Mouse (Mus musculus) midbrain, embryonic 16.5 days (tissue): ENCODE measurements around the gene Wapl. TPM values are rescaled to one million over a fixed set of nuclear protein-coding genes. Genes with fewer than 3 reads are reported as not detected.

ENCODE experiments used
- ATAC-seq: fragments of 200-750 bp; cut with Nextera tagmentation; 2 replicates; pipeline ENCODE4 v1.8.0; 2017; ENCODE audit warnings: moderate TSS enrichment
- H3K27ac ChIP-seq: fragments of 300-500 bp; sonication (generic); 2 replicates; pipeline ENCODE4 v1.5.1; 2014; ENCODE audit warnings: mild to moderate bottlenecking, low read length, mixed read lengths
- H3K27me3 ChIP-seq: fragments of 300-500 bp; sonication (generic); 2 replicates; pipeline ENCODE4 v1.6.1; 2014; ENCODE audit warnings: low read depth, low read length, mixed read lengths; ENCODE audit not compliant: control insufficient read depth, insufficient read depth
- H3K36me3 ChIP-seq: fragments of 300-500 bp; sonication (generic); 2 replicates; pipeline ENCODE4 v1.6.1; 2014; ENCODE audit warnings: mild to moderate bottlenecking, low read length, moderate library complexity, mixed read lengths; ENCODE audit not compliant: control insufficient read depth, insufficient read depth
- H3K4me1 ChIP-seq: fragments of 300-500 bp; sonication (generic); 2 replicates; pipeline ENCODE4 v1.6.1; 2014; ENCODE audit warnings: mild to moderate bottlenecking, low read length, mixed read lengths; ENCODE audit not compliant: control insufficient read depth, insufficient read depth
- H3K4me2 ChIP-seq: fragments of 300-500 bp; sonication (generic); 2 replicates; pipeline ENCODE4 v1.6.1; 2014; ENCODE audit warnings: mild to moderate bottlenecking, low read length, mixed read lengths
- H3K4me3 ChIP-seq: fragments of 300-500 bp; sonication (generic); 2 replicates; pipeline ENCODE4 v1.5.1; 2014; ENCODE audit warnings: low read depth, mild to moderate bottlenecking, low read length, moderate library complexity, mixed read lengths
- H3K9ac ChIP-seq: fragments of 300-500 bp; sonication (generic); 2 replicates; pipeline ENCODE4 v1.6.1; 2014; ENCODE audit warnings: low read depth, low read length, mixed read lengths
- H3K9me3 ChIP-seq: fragments of 300-500 bp; sonication (generic); replicated peaks from 2 replicates; pipeline ENCODE4 v1.6.1; 2014; ENCODE audit warnings: mild to moderate bottlenecking, low read length, mixed read lengths; ENCODE audit not compliant: control insufficient read depth, poor library complexity, severe bottlenecking
- WGBS: fragments of 180-500 bp; shearing (Covaris S2); extraction: QIAGEN DNeasy Blood & Tissue Kit; methylation state at CpG from one replicate; pipeline ENCODE4 v1.1.7; 2014; 5-methylcytosine and 5-hydroxymethylcytosine counted together
- polyA plus RNA-seq: library from polyadenylated mRNA; unstranded; fragments of >200 nt; fragmentation: Nextera tagmentation; extraction: Ambion mirVana; gene quantifications from 2 replicates; pipeline ENCODE4 v1.2.1, GENCODE M21; 2015

The Wapl gene
- polyA plus RNA-seq, 1 experiment from 2014 or later, result 10.8 TPM

DNA sequence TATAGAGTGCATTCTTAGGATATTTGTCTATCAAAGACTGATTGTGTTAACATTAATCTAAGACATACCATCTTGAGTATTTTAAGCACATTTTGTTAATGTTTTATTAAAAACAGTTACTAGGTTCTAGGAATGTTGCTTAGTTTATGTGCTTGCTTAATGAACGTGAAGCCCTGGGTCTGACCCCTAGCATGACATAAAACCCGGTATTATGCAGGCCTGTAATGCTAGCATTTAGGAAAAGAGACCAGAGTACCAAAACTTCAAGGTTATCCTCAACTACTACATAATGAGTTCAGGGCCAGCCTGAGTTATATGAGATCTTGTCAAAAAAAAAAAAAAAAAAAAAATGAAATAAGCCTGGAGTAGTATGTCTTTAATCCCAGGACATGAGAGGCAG is 54.0 kb downstream of the Wapl start:
- Histone ChIP-seq H3K9me3 (no peaks in the 10 kb centered on the region), H3K36me3 (no peaks in the 10 kb centered on the region; the same call in 1 of the 2 replicates), H3K27ac (no peak overlapping the region), H3K4me3 (no peak overlapping the region), H3K4me2 (no peak overlapping the region), H3K9ac (no peak overlapping the region), H3K4me1 (no peaks in the 10 kb centered on the region), H3K27me3 (no peaks in the 10 kb centered on the region)
- no peak for ATAC-seq
- WGBS, result 94% methylated on average over 2 of the region's 2 CpGs

DNA sequence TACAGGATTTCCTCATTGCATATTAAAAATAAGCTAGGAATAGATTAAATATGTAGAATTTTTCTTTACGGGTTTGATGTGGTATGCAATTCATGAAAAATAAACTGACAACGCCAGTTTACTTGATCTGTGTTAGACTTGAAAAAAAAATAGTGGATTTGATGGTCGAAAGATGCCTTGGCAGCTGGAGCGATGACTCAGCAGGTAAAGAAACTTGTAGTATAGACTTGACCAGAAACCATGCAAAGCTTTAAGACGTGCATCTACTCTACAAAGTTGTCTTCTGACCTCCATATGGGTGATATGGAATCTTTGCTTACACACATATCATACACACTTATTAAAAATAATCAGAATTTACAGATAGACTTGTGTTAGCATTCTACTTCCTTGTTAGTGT is 61.7 kb downstream of the Wapl start:
- Histone ChIP-seq H3K9ac (no peak overlapping the region), H3K4me3 (no peak overlapping the region), H3K27me3 (no peaks in the 10 kb centered on the region), H3K36me3 (peaks cover 10% of the 10 kb centered on the region), H3K27ac (no peak overlapping the region), H3K9me3 (no peaks in the 10 kb centered on the region), H3K4me2 (no peak overlapping the region), H3K4me1 (no peaks in the 10 kb centered on the region)
- ATAC-seq, result no peak
- WGBS, result 93% methylated on average over 5 of the region's 5 CpGs

DNA sequence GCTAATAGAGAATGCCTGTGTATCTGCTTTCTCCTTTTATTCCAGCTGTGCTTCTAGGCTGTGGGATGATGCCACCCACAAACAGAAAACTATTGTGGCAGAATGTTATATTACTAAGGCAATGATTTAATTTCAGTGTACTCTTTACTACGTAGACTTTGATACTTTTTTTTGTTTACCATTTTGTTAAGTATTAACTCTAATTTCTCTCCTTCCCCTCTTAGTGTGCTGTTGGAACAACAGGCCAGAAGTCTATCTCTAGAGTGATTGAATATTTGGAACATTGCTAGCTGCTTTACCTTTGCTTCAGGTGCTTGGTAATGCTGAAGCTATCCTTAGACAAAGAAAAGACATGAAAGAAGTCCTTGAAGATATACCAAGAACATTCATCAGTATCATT is 71.7 kb downstream of the Wapl start:
- Histone ChIP-seq H3K27me3 (no peaks in the 10 kb centered on the region), H3K9ac (no peak overlapping the region), H3K4me3 (no peak overlapping the region), H3K4me1 (no peaks in the 10 kb centered on the region), H3K27ac (no peak overlapping the region), H3K4me2 (no peak overlapping the region), H3K36me3 (peaks cover 10% of the 10 kb centered on the region), H3K9me3 (no peaks in the 10 kb centered on the region)
- ATAC-seq, result no peak
- 97% methylated on average over 1 of the region's 1 CpGs for WGBS

DNA sequence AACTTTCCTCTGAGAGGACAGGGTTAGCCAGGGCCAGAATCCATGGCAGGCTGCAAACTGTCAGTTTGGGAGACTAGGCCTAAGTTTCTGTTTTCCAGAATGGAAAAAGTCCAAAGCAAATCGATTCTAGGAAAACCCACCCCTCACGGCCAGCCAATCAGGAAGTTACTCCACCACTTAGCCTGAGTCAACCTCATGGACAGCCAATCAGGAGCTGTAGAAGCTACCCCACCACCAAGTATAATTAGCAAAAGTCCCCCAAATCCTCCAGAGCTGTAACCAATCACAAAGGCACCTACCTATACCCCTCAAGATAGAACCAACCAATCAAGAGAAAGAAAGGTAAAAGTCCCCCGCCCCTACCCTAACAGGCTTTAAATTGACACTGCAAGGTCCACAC is 82.0 kb downstream of the Wapl start:
- Histone ChIP-seq H3K36me3 (no peaks in the 10 kb centered on the region), H3K4me3 (no peak overlapping the region), H3K9ac (no peak overlapping the region), H3K27me3 (no peaks in the 10 kb centered on the region), H3K9me3 (no peaks in the 10 kb centered on the region), H3K4me2 (no peak overlapping the region), H3K4me1 (no peaks in the 10 kb centered on the region), H3K27ac (no peak overlapping the region)
- ATAC-seq, result no peak
- WGBS, result 94% methylated on average over 3 of the region's 3 CpGs

DNA sequence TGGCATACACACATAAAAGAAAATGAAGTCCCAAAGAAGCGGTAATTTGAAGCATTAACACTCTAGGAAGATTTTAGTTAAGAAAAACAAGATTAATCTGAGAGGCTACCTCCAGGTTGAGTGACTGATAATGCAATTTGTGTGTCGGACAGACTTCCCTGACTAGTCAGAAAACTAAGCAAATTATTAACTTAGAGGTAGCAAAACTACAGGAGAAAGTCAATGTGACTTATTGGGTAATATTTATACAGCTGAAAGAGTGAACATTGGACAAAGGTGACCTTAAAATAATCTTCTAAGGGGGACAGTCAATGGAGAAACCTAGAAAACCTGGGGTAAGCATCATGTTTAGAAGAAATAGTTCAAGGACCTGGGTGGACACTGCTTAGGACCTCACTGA is 86.2 kb downstream of the Wapl start:
- H3K4me2 ChIP-seq, result no peak overlapping the region
- no peak overlapping the region for H3K9ac ChIP-seq
- WGBS, result 73% methylated on average over 2 of the region's 2 CpGs
- H3K27ac ChIP-seq, result no peak overlapping the region
- H3K4me3 ChIP-seq, result no peak overlapping the region
- no peaks in the 10 kb centered on the region for H3K9me3 ChIP-seq
- H3K36me3 ChIP-seq, result no peaks in the 10 kb centered on the region
- H3K27me3 ChIP-seq, result no peaks in the 10 kb centered on the region
- ATAC-seq, result no peak
- no peaks in the 10 kb centered on the region for H3K4me1 ChIP-seq

DNA sequence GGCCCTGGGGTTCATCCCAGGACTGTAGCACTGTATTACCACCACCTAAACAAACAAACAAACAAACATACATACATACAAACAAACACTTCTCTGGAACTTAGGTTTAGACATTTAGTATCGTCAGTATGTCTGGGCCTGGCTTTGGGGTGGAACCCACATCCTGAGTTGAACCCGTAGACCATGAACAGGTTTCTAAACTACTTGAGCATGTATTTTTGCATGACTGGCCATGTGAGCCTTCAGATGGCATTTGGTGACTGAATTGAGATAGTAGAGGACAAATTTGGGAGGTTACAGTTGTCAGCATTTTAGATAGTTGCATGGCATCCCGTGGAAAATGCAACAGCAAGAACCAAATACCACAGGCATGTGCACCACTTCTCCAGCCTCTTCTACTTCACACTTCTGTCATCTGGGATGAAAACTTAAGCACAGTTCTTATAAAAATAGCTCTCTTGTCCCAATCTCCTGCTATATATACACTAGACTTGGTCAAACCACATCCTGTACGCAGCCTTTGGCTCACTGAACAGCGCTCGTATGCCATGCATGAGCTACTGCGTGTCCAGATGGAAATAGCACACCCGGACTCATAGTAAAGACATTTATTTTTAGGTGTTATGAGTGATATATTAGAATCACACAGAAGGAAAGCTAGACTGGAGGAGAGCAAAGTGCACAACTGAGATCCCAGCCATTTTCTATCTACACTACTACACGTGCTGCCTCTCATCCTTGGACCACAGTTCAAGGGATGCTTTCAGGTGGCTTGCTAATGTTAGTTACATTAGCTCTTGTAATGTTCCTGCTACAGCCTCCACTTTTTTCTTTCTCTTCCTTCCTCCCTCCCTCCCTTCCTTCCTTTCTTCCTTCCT is 87.6 kb downstream of the Wapl start:
- no peak for ATAC-seq
- H3K9ac ChIP-seq, result no peak overlapping the region
- no peak overlapping the region for H3K27ac ChIP-seq
- WGBS, result 96% methylated on average over 9 of the region's 9 CpGs
- no peak overlapping the region for H3K4me2 ChIP-seq
- H3K4me1 ChIP-seq, result no peaks in the 10 kb centered on the region
- H3K4me3 ChIP-seq, result no peak overlapping the region
- no peaks in the 10 kb centered on the region for H3K27me3 ChIP-seq
- H3K36me3 ChIP-seq, result no peaks in the 10 kb centered on the region
- H3K9me3 ChIP-seq, result no peaks in the 10 kb centered on the region

DNA sequence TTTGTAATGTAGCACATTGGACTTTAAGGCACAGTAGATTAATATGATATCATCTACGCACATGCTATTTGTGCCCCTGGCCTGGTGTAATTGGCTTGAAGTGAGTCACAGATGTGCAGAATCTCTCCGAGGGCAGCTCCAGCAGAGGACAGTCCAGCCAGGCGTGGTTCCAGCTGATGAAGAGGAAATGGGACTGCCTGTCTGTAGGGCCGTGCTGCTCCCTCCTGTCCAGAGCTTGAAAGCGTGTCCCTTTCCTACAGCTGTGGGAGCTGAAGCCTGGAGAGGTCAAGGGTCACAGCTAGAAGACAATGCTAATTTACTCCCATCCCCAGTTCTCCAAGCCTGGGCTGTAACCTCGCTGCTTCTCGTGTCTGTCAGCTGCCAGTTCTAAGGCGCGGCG is 89.0 kb downstream of the Wapl start:
- Histone ChIP-seq H3K4me2 (no peak overlapping the region), H3K27ac (no peak overlapping the region), H3K9me3 (no peaks in the 10 kb centered on the region), H3K4me1 (no peaks in the 10 kb centered on the region), H3K9ac (no peak overlapping the region), H3K4me3 (no peak overlapping the region), H3K27me3 (no peaks in the 10 kb centered on the region), H3K36me3 (no peaks in the 10 kb centered on the region)
- no peak for ATAC-seq
- WGBS, result 51% methylated on average over 10 of the region's 10 CpGs

DNA sequence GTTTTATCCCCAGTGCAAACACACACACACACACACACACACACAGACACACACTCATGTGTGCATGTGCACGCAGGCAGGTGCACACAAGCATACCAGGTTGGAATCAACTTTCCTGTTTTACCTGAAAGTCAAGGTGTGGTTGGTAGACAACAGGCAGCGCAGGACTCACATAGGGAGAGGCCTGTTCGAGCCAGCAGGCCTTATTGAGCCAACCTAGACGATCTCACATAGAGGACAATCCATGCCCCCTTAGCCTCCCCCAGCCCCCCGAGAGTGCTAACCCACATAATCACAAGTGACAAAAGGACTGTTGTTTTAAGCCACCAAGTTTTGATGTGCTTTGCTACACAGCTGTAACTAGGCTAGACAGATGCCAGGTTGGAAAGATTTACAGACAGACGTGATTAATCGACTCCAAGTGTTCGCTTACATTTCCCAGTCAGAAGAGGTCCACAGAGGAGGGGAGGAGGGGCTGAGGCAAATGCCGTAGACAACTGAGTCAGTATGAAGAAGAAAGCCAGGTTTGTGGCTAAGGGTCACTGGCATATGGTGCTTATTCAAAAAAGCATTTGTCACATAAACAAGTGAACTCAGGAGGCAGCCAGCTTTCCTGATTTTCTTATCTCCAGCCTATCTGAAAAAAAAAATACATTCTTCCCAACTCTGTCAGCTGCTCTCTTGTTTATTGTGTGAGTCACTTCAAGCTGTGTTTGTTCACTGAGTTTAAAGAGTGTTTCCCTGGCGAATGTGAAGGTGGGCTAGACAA is 90.2 kb downstream of the Wapl start:
- Histone ChIP-seq H3K9ac (no peak overlapping the region), H3K27me3 (no peaks in the 10 kb centered on the region), H3K4me3 (no peak overlapping the region), H3K4me1 (peaks cover 2% of the 10 kb centered on the region; the same call in 1 of the 2 replicates), H3K36me3 (no peaks in the 10 kb centered on the region), H3K9me3 (no peaks in the 10 kb centered on the region), H3K4me2 (no peak overlapping the region), H3K27ac (no peak overlapping the region)
- WGBS, result 67% methylated on average over 10 of the region's 10 CpGs
- no peak for ATAC-seq

DNA sequence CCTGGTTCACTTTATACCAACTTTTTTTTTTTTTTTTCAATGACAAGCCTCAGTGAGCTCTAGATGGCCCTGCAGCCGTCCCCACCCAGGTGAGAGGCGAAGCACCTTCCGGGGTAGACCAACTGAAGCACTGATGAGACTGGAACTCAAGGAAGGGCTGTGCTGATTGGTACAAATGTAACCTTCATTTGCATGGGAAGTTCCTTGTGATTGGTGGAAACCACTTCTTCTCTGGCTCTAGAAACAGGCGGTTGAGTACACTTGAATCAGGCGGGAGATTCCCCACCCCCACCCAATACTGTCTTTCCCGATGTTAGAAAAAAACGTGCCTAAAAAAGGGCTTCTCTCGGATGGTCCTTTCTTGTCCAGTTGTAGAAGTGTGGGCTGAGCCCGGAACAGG is 91.2 kb downstream of the Wapl start:
- no peaks in the 10 kb centered on the region for H3K27me3 ChIP-seq
- H3K36me3 ChIP-seq, result no peaks in the 10 kb centered on the region
- H3K9ac ChIP-seq, result no peak overlapping the region
- H3K27ac ChIP-seq, result no peak overlapping the region
- 84% methylated on average over 9 of the region's 9 CpGs for WGBS
- no peaks in the 10 kb centered on the region for H3K9me3 ChIP-seq
- ATAC-seq, result no peak
- no peak overlapping the region for H3K4me3 ChIP-seq
- no peak overlapping the region for H3K4me2 ChIP-seq
- H3K4me1 ChIP-seq, result peaks cover 2% of the 10 kb centered on the region
